Mouse (Mus musculus) liver, adult 2 months (tissue): ENCODE results near the gene Mt1. TPM values are rescaled to one million over a fixed set of nuclear protein-coding genes. Genes with fewer than 3 reads are reported as not detected.
A peak's percentile ranks its signal among the peaks of the same experiment; 100 is the strongest.

Source experiments
- DNase-seq: peaks from one replicate; pipeline ENCODE4 v3.0.0-alpha.2; 2011; ENCODE audit warnings: low read depth, low spot score; ENCODE audit errors: extremely low read depth
- H3K27ac ChIP-seq: fragments of 200-500 bp; replicated peaks from 2 replicates; pipeline ENCODE4 v1.5.1; 2012; ENCODE audit warnings: low read depth, mild to moderate bottlenecking, control low read depth, inconsistent platforms, low read length; ENCODE audit not compliant: insufficient read depth
- H3K27me3 ChIP-seq: fragments of 200-500 bp; 2 replicates; pipeline ENCODE4 v1.6.1; 2012; ENCODE audit warnings: mild to moderate bottlenecking, moderate library complexity, low read length, inconsistent platforms; ENCODE audit not compliant: control insufficient read depth, insufficient read depth
- H3K36me3 ChIP-seq: fragments of 200-500 bp; 2 replicates; pipeline ENCODE4 v1.6.1; 2012; ENCODE audit warnings: low read length, inconsistent platforms; ENCODE audit not compliant: control insufficient read depth, insufficient read depth
- H3K4me1 ChIP-seq: fragments of 200-500 bp; 2 replicates; pipeline ENCODE4 v1.6.1; 2011; ENCODE audit warnings: low read length; ENCODE audit not compliant: control insufficient read depth, insufficient read depth
- H3K4me3 ChIP-seq: fragments of 200-500 bp; 2 replicates; pipeline ENCODE4 v1.5.1; 2011; ENCODE audit warnings: low read depth, mild to moderate bottlenecking, control low read depth, low read length, moderate library complexity; ENCODE audit not compliant: insufficient read depth
- H3K79me2 ChIP-seq: fragments of 200-500 bp; 2 replicates; pipeline ENCODE4 v1.6.1; 2012; ENCODE audit warnings: inconsistent platforms, mild to moderate bottlenecking, low read length, moderate library complexity; ENCODE audit not compliant: control insufficient read depth, insufficient read depth
- H3K9ac ChIP-seq: fragments of 200-500 bp; 2 replicates; pipeline ENCODE4 v1.6.1; 2012; ENCODE audit warnings: low read depth, mild to moderate bottlenecking, control low read depth, inconsistent platforms, low read length
- CTCF ChIP-seq: fragments of 200-500 bp; IDR thresholded peaks from 2 replicates; pipeline ENCODE4 v1.5.1; 2011; ENCODE audit warnings: low read depth, low read length, control low read depth
- POLR2A ChIP-seq: fragments of 200-500 bp; IDR thresholded peaks from 2 replicates; pipeline ENCODE4 v1.6.1; 2011; ENCODE audit warnings: low read length, control low read depth; ENCODE audit not compliant: insufficient read depth; ENCODE audit errors: extremely low read depth
- WGBS: fragments of 180-500 bp; shearing (Covaris S2); methylation state at CpG from one replicate; pipeline ENCODE4 v1.1.7; 2018; 5-methylcytosine and 5-hydroxymethylcytosine counted together
- polyA plus RNA-seq: library from polyadenylated mRNA; depleted of rRNA; stranded (reverse); fragments of >200 nt; gene quantifications from 2 replicates; pipeline ENCODE4 v1.2.3, GENCODE M21; 2012
- total RNA-seq: library from RNA; depleted of rRNA; stranded (reverse); fragments of >200 nt; gene quantifications from 2 replicates; pipeline ENCODE4 v1.2.3, GENCODE M21; 2014

Mt1 gene
- total and polyA plus RNA-seq, 2 experiments: 270 to 388 TPM

GRCm38 (mm10) chr8:94169547-94169946 lies 9.3 kb upstream of the Mt1 start:
- WGBS: 81% methylated on average over 5 of the region's 5 CpGs
- no peaks in the 10 kb centered on the region for H3K36me3 ChIP-seq
- no peak overlapping the region for H3K9ac ChIP-seq
- DNase-seq: no peak
- no peaks in the 10 kb centered on the region for H3K79me2 ChIP-seq
- peaks cover 20% of the 10 kb centered on the region for H3K4me1 ChIP-seq
- no peak for TF ChIP-seq CTCF
- TF ChIP-seq POLR2A: no peak
- no peak overlapping the region for H3K4me3 ChIP-seq
- H3K27ac ChIP-seq: no peak overlapping the region
- no peaks in the 10 kb centered on the region for H3K27me3 ChIP-seq

- no peaks in the 10 kb centered on the region for H3K36me3 ChIP-seq
- peaks cover 14% of the 10 kb centered on the region for H3K4me1 ChIP-seq
- no peaks in the 10 kb centered on the region for H3K79me2 ChIP-seq
- TF ChIP-seq POLR2A: no peak
- no peak for TF ChIP-seq CTCF
- peak; percentile 94 for DNase-seq
- no peaks in the 10 kb centered on the region for H3K27me3 ChIP-seq
- peak overlapping the region; percentile 77; the same call in 1 of the 2 replicates for H3K9ac ChIP-seq
- WGBS: 6% methylated on average over 10 of the region's 10 CpGs
- H3K27ac ChIP-seq: peak overlapping the region; percentile 62
- H3K4me3 ChIP-seq: no peak overlapping the region; the same call in 1 of the 2 replicates
Measured at GRCm38 (mm10) chr8:94171321-94171755, 7.5 kb upstream of the Mt1 start.

GRCm38 (mm10) chr8:94172075-94172808 lies 6.6 kb upstream of the Mt1 start, which contains the start of gene Mt2:
TSS of gene Mt2 (plus strand) at chr8:94172664.
- peak; percentile 14 for DNase-seq
- Histone ChIP-seq H3K36me3 (no peaks in the 10 kb centered on the region), H3K79me2 (no peaks in the 10 kb centered on the region), H3K4me3 (peak within 1 kb of the TSS; percentile 61), H3K27ac (peak within 1 kb of the TSS; percentile 62), H3K27me3 (no peaks in the 10 kb centered on the region), H3K4me1 (peaks cover 12% of the 10 kb centered on the region), H3K9ac (peak within 1 kb of the TSS; percentile 77)
- no peak for TF ChIP-seq POLR2A
- no peak for TF ChIP-seq CTCF
- under 1% methylated on average over 56 of the region's 56 CpGs for WGBS

- H3K27ac ChIP-seq: no peak overlapping the region; the same call in 1 of the 2 replicates
- peaks cover 12% of the 10 kb centered on the region for H3K4me1 ChIP-seq
- H3K36me3 ChIP-seq: no peaks in the 10 kb centered on the region
- TF ChIP-seq CTCF (no peak), POLR2A (no peak)
- no peaks in the 10 kb centered on the region for H3K79me2 ChIP-seq
- H3K9ac ChIP-seq: peak overlapping the region; percentile 77
- no peaks in the 10 kb centered on the region for H3K27me3 ChIP-seq
- peak; percentile 39 for DNase-seq
- WGBS: 4% methylated on average over 39 of the region's 39 CpGs
- peak overlapping the region; percentile 61 for H3K4me3 ChIP-seq
Measured at GRCm38 (mm10) chr8:94172809-94173732, 5.8 kb upstream of the Mt1 start.

- TF ChIP-seq POLR2A: no peak
- no peak for TF ChIP-seq CTCF
- peaks cover 12% of the 10 kb centered on the region for H3K4me1 ChIP-seq
- H3K27me3 ChIP-seq: no peaks in the 10 kb centered on the region
- WGBS: 39% methylated on average over 11 of the region's 11 CpGs
- H3K9ac ChIP-seq: no peak overlapping the region
- DNase-seq: peak; percentile 17
- no peak overlapping the region for H3K27ac ChIP-seq
- no peaks in the 10 kb centered on the region for H3K79me2 ChIP-seq
- H3K4me3 ChIP-seq: no peak overlapping the region
- H3K36me3 ChIP-seq: no peaks in the 10 kb centered on the region
Measured at GRCm38 (mm10) chr8:94173848-94174403, 5.0 kb upstream of the Mt1 start.
